Mouse (Mus musculus) spleen, postnatal 10 days (tissue): ENCODE measurements around the gene Mmp21.
A peak's percentile ranks its signal among the peaks of the same experiment; 100 is the strongest.

Source experiments
- DNase-seq, 2 experiments: peaks; one replicate each; pipeline ENCODE4 v3.0.0; 2021 to 2022; ENCODE audit warnings: low spot score in 2 of 2

Gene Mmp21

DNA sequence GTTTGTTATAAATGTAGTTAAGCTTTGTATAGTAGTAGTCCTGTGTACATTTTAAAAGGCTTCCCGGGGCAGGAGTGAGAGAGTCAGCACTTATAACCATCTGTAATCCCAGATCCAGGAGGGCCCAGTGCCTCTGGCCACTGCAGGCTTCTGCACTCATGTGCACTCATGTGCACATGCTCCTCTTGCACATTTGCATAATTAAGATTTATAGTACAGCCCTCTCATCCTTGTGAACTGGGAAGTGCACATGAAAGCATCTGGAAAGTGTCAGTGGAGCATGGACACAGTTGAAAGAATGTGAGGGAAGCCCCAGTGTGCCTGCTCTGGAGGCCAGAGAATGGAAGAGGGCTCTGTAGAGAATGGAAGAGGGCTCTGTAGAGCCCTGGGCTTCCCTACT is 17.4 kb downstream of the Mmp21 start:
- DNase-seq: no peak

DNA sequence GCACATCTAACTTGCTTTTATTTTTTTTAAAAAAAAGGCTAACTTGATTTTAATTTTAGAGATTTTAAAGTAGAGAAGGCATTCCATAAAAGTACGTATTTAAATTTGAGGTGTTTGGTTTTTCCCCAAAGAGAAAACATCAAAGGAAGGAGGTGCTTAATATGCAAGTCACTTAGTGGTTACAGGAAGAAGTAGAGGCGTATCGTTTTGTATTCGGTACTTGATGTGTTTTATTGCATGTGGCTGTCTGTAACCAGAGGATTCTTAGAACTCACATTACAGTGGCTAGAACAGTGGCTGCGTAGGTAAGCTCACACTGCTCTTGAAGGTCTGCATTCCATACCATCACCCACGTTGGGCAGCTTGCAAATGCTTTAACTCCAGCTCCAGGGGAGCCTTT is 34.1 kb downstream of the Mmp21 start:
- DNase-seq: no peak

DNA sequence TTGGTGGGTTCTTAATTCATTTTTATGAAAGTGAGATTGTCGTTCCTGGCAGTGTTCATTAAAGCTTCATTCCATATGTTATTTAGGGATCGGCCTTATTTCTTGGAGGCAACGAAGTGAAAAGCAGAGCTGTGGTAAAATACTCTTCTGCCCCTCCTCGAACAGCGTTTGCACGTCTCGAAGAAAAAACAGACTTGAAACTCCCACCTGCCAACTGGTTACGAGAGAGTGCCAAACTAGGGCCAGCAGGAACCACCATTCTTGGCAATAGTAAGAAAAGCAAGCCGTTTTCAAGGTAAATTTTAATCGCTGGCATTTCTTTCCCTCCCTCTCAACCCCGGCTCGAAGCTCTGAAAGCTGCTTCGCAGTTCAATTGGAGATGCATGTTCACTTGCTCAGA is 41.0 kb downstream of the Mmp21 start:
- no peak for DNase-seq

DNA sequence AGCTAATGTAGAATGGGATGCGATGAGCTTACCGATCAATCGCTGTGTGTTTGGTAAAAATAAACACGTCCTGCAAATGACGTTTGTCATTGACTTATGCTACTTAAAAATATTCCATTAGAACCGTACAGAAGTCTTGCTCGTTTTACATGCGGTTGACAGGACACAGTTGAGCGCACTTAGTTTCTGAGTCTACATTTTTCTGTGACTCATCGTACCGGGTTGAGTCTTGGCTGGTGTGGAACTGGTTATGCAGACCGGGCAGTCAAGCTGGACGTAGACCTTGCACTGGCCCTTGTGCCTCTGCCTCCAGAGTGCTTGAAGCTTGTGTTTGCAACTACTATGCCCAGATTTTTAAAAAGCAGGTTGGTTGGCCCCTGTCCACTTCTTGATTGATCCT is 41.6 kb downstream of the Mmp21 start:
- peak in 1 of 2 experiments; percentile 28 for DNase-seq

DNA sequence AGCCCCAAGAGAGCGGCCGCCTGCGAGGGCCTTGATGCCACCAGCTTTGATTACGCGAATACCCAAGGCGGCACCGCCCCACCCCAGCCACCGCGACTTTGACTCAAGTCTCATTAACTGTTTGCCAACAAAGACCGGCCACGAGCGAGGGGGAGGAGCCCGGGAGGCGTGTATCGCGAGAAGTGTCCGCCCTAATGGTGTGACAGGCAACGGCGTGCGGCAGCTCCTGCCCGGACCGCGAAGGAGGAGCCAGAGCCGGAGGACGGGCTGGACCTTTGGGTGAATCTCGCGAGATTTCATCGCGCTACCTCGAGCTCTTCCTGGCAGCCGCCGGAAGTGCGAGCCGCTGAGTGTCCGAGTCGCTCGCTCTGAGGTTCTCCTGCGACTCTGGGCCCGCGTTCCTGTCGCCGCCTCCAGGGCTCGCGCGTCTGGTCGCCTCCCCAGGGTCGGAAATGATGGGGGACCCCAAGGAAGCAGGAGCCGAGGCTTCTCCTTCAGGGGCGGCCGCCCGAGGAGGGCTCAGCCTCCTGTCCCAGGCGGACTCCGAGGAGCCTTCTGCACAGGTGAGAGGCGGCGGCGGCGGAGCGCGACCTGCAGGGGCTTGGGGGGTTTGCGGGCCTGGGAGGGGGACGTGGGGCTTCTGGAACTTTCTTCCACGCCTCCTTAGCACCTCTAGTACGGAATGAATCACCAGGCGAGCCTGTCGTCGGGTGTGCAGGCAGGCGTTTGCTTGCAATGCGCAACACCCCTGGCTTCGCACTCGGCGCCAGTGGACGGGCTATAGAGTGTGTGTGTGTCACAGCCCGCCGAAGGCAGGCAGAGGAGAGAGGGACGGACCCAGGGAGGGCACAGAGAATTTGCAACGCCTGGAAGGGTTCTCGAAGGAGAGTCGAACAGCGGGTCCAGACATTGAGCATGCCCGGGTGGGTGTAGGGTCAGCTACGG is 42.2 kb downstream of the Mmp21 start, which contains the start of gene Edrf1:
TSS of gene Edrf1 (plus strand) at position 183 of the 945 bp plus-strand sequence.
- peak; percentile 94 to 98 for DNase-seq

DNA sequence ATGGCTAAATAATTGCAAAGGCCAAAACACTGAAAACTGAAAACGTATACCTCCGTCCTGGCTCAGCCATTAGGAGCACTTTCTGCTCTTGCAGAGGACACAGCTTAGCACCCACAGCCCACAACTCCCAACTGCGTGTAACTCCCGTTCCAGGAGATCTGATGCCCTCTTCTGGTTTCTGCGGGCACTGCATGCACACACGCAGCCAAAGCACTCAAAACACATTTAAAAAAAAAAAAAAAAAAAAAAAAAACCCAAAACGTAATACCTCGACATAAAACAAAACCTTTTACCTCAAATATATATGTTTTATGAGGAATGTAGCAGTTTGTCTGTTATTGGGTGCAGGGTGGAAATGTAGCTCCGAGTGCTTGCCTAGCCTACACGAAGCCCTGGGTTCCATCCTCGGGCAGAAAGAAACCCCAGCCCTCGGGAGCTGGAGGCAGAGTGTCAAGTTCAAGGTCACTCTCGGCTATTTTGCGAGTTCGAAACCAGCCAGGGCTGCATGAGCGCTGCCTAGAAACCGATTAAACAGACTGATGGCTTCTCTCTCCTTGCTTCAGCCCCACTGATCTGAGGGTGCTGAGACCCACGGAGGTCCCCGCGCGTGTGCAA is 43.0 kb downstream of the Mmp21 start:
- peak; percentile 83 to 92 for DNase-seq

DNA sequence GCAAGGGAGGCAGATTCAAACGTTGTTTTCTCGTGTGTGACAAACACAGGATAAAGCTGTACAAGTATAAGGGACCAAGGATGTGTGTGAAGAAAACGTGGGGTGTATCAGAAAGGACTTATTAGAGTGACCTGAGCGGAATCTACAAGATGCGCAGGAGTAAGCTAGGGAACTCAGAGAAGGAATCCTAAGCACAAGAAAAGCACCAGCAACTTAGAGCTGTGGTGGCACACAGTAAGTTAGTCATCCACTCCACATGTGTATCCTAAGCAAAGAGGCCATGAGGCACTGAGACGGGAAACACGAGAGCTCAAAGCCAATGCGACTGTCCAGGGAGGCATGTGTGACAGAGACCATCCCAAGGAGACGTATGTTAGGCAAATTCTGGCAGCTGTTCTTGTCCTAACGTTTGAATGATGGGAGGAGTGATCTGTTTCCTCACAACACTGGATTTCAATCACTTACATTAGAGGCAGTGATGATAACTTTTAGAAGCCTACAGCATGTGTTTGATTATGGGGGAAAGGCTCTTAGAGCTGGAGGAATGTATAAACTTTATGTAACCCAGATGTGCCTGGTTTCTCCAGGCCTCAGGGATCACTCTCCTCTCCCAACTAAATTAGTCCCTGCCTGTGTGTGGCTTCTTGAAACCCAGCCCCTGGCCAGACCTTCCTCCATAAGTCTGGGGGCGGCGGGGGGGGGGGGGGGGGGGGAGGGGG is 44.8 kb downstream of the Mmp21 start:
- DNase-seq: no peak

DNA sequence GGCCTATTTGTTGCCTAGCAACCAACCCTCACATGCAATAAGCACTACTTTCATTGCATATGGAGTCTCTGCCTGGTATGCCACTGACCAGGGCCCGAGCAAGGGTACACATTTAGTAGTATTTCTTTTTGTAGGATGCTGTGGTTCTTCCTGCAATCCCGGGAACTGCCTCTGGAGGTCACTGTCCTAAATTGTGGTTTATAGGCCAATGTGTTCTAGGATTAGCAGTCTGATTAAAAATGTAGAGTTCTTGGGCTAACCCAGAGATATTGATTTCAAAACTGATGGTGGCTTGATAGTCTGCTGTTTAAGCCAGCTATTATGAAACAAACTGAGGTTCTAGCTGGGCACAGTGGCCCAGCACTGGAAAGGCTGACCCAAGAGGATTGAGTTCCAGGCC is 47.4 kb downstream of the Mmp21 start:
- DNase-seq: peak; percentile 44 to 78

DNA sequence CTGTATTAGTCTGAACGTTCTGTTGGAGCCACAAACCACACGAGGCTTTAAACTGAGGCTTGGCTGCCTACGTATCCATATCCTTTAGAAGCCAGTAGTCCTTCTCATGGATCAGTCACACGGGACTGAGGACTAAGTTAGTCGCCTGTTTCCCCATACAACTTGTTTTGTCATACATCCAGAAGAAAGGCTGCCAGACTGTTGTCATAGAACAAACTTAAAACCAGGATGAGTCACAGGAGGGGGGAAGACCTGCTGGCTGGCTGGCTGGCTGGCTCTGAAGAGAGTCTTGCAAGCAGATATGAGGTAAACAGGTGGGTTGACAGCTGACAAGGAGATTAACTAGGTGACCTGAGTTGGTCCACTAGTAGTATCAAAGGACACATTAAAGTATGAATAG is 49.0 kb downstream of the Mmp21 start:
- no peak for DNase-seq

DNA sequence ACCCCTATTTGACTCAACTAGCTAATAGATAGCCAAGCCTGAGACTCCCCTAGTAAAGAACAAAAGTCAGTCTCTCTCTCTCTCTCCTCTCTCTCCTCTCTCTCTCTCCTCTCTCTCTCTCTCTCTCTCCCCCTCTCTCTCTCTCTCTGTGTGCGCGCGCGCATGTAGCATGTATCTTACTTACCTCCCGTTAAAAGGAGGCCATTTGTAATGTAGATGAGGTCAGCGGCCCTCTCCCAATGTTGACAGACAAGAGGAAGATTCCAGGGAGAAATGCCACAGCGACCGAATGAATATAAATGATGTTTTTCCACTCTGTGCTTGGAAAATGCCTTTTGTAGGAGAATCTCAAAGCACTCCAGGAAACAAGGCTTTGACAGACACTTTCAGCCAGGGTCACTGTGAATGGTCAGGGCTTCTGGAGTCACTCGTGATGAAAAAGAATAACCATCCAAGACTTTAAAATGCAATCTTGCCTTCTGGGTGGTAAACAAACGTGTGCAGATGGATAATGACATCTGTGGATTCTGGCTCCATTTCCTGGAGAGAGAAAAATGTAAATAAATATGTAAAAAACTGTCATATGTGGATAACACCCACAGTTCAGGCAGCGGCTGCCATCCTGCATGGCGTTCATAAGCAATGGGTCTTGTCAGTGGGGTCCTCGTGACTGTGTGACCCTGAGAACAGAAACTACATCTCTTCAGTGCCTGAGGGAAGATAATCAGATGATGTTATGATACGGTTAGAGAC is 52.5 kb downstream of the Mmp21 start:
- DNase-seq: no peak
